ENCODE assay signal across 11 mouse cellular contexts in genomic region chr6:115990056-115990455, GRCm38 (mm10). TPM values are rescaled to one million over a fixed set of nuclear protein-coding genes. Genes with fewer than 3 reads are reported as not detected.
DNase-seq lines count a peak whose midpoint lies in the region; ATAC-seq and TF ChIP-seq lines count a peak whose summit lies in the region.
"Had no signal": no experiment of that assay in that cellular context is flagged by ENCODE, and none has a peak within 500 bp of the region (broad histone marks: within the 10 kb centered on the region; RNA-seq: fewer than 3 reads in every experiment).

No protein-coding gene starts in this region.

- peaks cover 80% of the 10 kb centered on the region for H3K4me1 ChIP-seq in heart, embryonic 10.5 days
- peaks cover 25% of the 10 kb centered on the region for H3K4me1 ChIP-seq in lung, embryonic 14.5 days (ENCODE audit: insufficient read depth)
- H3K4me1 ChIP-seq in lung, adult 2 months (ENCODE audit: control insufficient read depth, insufficient read depth, low read length): peaks cover 48% of the 10 kb centered on the region
- peaks cover 63% of the 10 kb centered on the region for H3K4me1 ChIP-seq in hindbrain, embryonic 13.5 days (replicated peaks)
- peaks cover 72% of the 10 kb centered on the region for H3K4me1 ChIP-seq in neural tube, embryonic 13.5 days (replicated peaks)

- H3K4me2 ChIP-seq in lung, embryonic 14.5 days: peak overlapping the region; percentile 91
- H3K4me2 ChIP-seq in hindbrain, embryonic 13.5 days: peak overlapping the region; percentile 88
- peak overlapping the region; percentile 82 for H3K4me2 ChIP-seq in neural tube, embryonic 13.5 days

- no peak for ATAC-seq in lung, embryonic 14.5 days (ENCODE audit: insufficient read depth)
- ATAC-seq in hindbrain, embryonic 13.5 days (ENCODE audit: low FRiP score): no peak
- no peak for ATAC-seq in neural tube, embryonic 13.5 days (ENCODE audit: low read depth)

- peaks cover 48% of the 10 kb centered on the region for H3K27me3 ChIP-seq in heart, embryonic 10.5 days (ENCODE audit: insufficient read depth, poor library complexity, severe bottlenecking)
- peaks cover 18% of the 10 kb centered on the region for H3K27me3 ChIP-seq in lung, embryonic 14.5 days (ENCODE audit: insufficient read depth, low read length)
- peaks cover 47% of the 10 kb centered on the region for H3K27me3 ChIP-seq in hindbrain, embryonic 13.5 days
- peaks cover 41% of the 10 kb centered on the region for H3K27me3 ChIP-seq in neural tube, embryonic 13.5 days

- no peak for TF ChIP-seq POLR2A in lung, adult 2 months (IDR thresholded peaks at IDR 0.05; ENCODE audit: borderline replicate concordance, extremely low read depth, low read depth, low read length)

- peaks cover 10% of the 10 kb centered on the region; the same call in 1 of the 2 replicates for H3K36me3 ChIP-seq in heart, embryonic 10.5 days
- H3K36me3 ChIP-seq in lung, embryonic 14.5 days (ENCODE audit: insufficient read depth): peaks cover 21% of the 10 kb centered on the region
- H3K36me3 ChIP-seq in hindbrain, embryonic 13.5 days: no peaks in the 10 kb centered on the region
- H3K36me3 ChIP-seq in neural tube, embryonic 13.5 days: no peaks in the 10 kb centered on the region

- H3K4me3 ChIP-seq in heart, embryonic 10.5 days: peak overlapping the region; percentile 63
- H3K4me3 ChIP-seq in lung, embryonic 14.5 days (ENCODE audit: low read depth, low read length): peak overlapping the region; percentile 70
- no peak overlapping the region for H3K4me3 ChIP-seq in lung, adult 2 months (replicated peaks; ENCODE audit: extremely low read depth, low read depth, low read length)
- H3K4me3 ChIP-seq in hindbrain, embryonic 13.5 days: no peak overlapping the region
- peak overlapping the region; percentile 8; the same call in 1 of the 2 replicates for H3K4me3 ChIP-seq in neural tube, embryonic 13.5 days

- intact Hi-C loops in heart, postnatal 36 days (cut with DNase I): no loop called here

- H3K9me3 ChIP-seq in heart, embryonic 10.5 days: no peaks in the 10 kb centered on the region
- no peaks in the 10 kb centered on the region for H3K9me3 ChIP-seq in lung, embryonic 14.5 days (ENCODE audit: low read depth, low read length)
- H3K9me3 ChIP-seq in hindbrain, embryonic 13.5 days: no peaks in the 10 kb centered on the region
- no peaks in the 10 kb centered on the region for H3K9me3 ChIP-seq in neural tube, embryonic 13.5 days

- no peak overlapping the region for H3K27ac ChIP-seq in heart, embryonic 10.5 days
- no peak overlapping the region for H3K27ac ChIP-seq in lung, embryonic 14.5 days (ENCODE audit: low read depth)
- no peak overlapping the region for H3K27ac ChIP-seq in hindbrain, embryonic 13.5 days
- no peak overlapping the region for H3K27ac ChIP-seq in neural tube, embryonic 13.5 days (replicated peaks)

- no peak for DNase-seq in heart, embryonic 10.5 days (ENCODE audit: low spot score)
- DNase-seq in heart, postnatal 36 days: no peak
- DNase-seq in lung, embryonic 14.5 days: no peak
- no peak for DNase-seq in lung, adult 2 months
- no peak for DNase-seq in layer of hippocampus, postnatal 14 days (ENCODE audit: low spot score in 2 of 2)
- no peak for DNase-seq in right cerebral cortex, postnatal 4 days

- 79% methylated on average over 3 of the region's 3 CpGs for WGBS in heart, embryonic 10.5 days
- WGBS in lung, embryonic 14.5 days: 73% methylated on average over 3 of the region's 3 CpGs
- 56% methylated on average over 3 of the region's 3 CpGs for WGBS in lung, adult 2 months
- 80% methylated on average over 3 of the region's 3 CpGs for WGBS in hindbrain, embryonic 13.5 days
- 84% methylated on average over 3 of the region's 3 CpGs for WGBS in neural tube, embryonic 13.5 days

- TF ChIP-seq CTCF in lung, embryonic 14.5 days (IDR thresholded peaks at IDR 0.05; ENCODE audit: low read depth): no peak
- TF ChIP-seq CTCF in lung, adult 2 months (IDR thresholded peaks at IDR 0.05; ENCODE audit: insufficient read depth, low read length): no peak

- peak overlapping the region; percentile 77; the same call in 1 of the 2 replicates for H3K9ac ChIP-seq in lung, embryonic 14.5 days
- peak overlapping the region; percentile 35; the same call in 1 of the 2 replicates for H3K9ac ChIP-seq in hindbrain, embryonic 13.5 days
- 0 out of 2 replicates have a peak overlapping the region, but pooled peaks have one; percentile 60 for H3K9ac ChIP-seq in neural tube, embryonic 13.5 days

RNA-seq across cellular contexts. Expression of gene Plxnd1, which starts 4.7 kb away (rescaled TPM):
- 42.9 and 61.7 TPM in 2 replicates for polyA plus RNA-seq in heart, embryonic 10.5 days (2016; fragmentation: Nextera tagmentation; extraction: Ambion mirVana)
- 10 to 100 TPM; 69.9 to 74.6 TPM for total RNA-seq in heart, postnatal 36 days (2021)
- 81.9 and 84.2 TPM in 2 replicates for polyA plus RNA-seq in lung, embryonic 14.5 days (2014; fragmentation: Nextera tagmentation; extraction: Ambion mirVana)
- 146 and 185 TPM in 2 replicates for polyA plus RNA-seq in lung, adult 2 months (2012; rRNA removed)
- polyA plus RNA-seq in hindbrain, embryonic 13.5 days (2015; fragmentation: Nextera tagmentation; extraction: Ambion mirVana): 9.1 and 11.3 TPM in 2 replicates
- polyA plus RNA-seq in neural tube, embryonic 13.5 days (2015; fragmentation: Nextera tagmentation; extraction: Ambion mirVana): 13.5 and 17.8 TPM in 2 replicates
- 10 to 100 TPM; 40.9 to 47.9 TPM for total RNA-seq in layer of hippocampus, postnatal 14 days (2021)

RNA-seq across cellular contexts. Expression of gene H1foo, which starts 45.3 kb away (rescaled TPM):
- not detected in 2 replicates for polyA plus RNA-seq in heart, embryonic 10.5 days (2016; fragmentation: Nextera tagmentation; extraction: Ambion mirVana)
- total RNA-seq in heart, postnatal 36 days (2021): not detected
- not detected in 2 replicates for polyA plus RNA-seq in lung, embryonic 14.5 days (2014; fragmentation: Nextera tagmentation; extraction: Ambion mirVana)
- polyA plus RNA-seq in lung, adult 2 months (2012; rRNA removed): not detected in 2 replicates
- polyA plus RNA-seq in hindbrain, embryonic 13.5 days (2015; fragmentation: Nextera tagmentation; extraction: Ambion mirVana): not detected in 2 replicates
- polyA plus RNA-seq in neural tube, embryonic 13.5 days (2015; fragmentation: Nextera tagmentation; extraction: Ambion mirVana): not detected in 2 replicates
- total RNA-seq in layer of hippocampus, postnatal 14 days (2021): not detected
- total RNA-seq: layer of hippocampus, postnatal 10 days; megakaryocyte-erythroid progenitor cell, adult 5-6 weeks had no signal
- polyA plus RNA-seq: C2C12 had no signal

RNA-seq across cellular contexts. Expression of gene Rho, which starts 58.5 kb away (rescaled TPM):
- 0.28 TPM in 1 of 2 replicates, not detected in the other for polyA plus RNA-seq in heart, embryonic 10.5 days (2016; fragmentation: Nextera tagmentation; extraction: Ambion mirVana)
- not detected for total RNA-seq in heart, postnatal 36 days (2021)
- 0.09 and 0.18 TPM in 2 replicates for polyA plus RNA-seq in lung, embryonic 14.5 days (2014; fragmentation: Nextera tagmentation; extraction: Ambion mirVana)
- polyA plus RNA-seq in lung, adult 2 months (2012; rRNA removed): 1.0 and 1.3 TPM in 2 replicates
- polyA plus RNA-seq in hindbrain, embryonic 13.5 days (2015; fragmentation: Nextera tagmentation; extraction: Ambion mirVana): 0.21 and 0.58 TPM in 2 replicates
- 2.2 and 4.1 TPM in 2 replicates for polyA plus RNA-seq in neural tube, embryonic 13.5 days (2015; fragmentation: Nextera tagmentation; extraction: Ambion mirVana)
- total RNA-seq in layer of hippocampus, postnatal 14 days (2021): under 1 TPM; 0.41 to 0.48 TPM
- total RNA-seq: megakaryocyte-erythroid progenitor cell, adult 5-6 weeks had no signal

Comparison
In these comparisons a context has a peak if more than half of its experiments do, and no peak if none do; other contexts are left out.
1. H3K4me3 ChIP-seq: peak in heart, embryonic 10.5 days (single experiment), lung, embryonic 14.5 days (single experiment) and neural tube, embryonic 13.5 days (single experiment); none in lung, adult 2 months (single experiment) and hindbrain, embryonic 13.5 days (single experiment).
2. Peak in every context shown above with its lines, with median percentiles within 50 percentile points of each other: H3K4me2 ChIP-seq and H3K9ac ChIP-seq.